Mouse (Mus musculus) bone marrow macrophage, adult 2 months (primary cell): ENCODE measurements around the gene Rnf38.

Experiments
- CTCF ChIP-seq: IDR thresholded peaks from 2 replicates; pipeline ENCODE4 v1.5.1; 2012; ENCODE audit warnings: low read depth, mild to moderate bottlenecking, low read length, moderate library complexity
- POLR2A ChIP-seq: IDR thresholded peaks from 2 replicates; pipeline ENCODE4 v1.6.1; 2012; ENCODE audit warnings: mild to moderate bottlenecking, low read depth, low read length, borderline replicate concordance

DNA sequence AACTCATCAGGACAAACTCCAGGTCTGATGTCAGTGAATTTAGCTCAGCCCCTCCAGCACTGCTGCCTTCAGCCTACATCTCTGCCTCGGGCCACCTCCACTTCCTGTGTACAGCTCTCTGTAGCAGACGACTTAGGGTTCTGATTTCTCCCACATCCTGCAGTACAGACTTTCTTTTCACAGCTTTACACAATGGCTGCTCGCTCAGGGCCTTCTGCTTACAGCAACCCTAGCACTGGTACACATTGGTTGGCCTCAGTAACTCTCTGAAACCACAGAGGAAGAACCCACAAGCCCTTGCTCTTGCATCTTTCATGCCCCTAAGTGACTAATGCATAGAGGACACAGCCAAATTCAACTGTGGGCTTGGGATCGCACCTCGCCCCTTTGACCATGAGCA lies 37.5 kb upstream of the Rnf38 start:
- TF ChIP-seq CTCF (no peak), POLR2A (no peak)
